Mouse (Mus musculus) cerebellum, postnatal 14 days (tissue): ENCODE results near the gene Olfr951.

Experiments
- DNase-seq, 2 experiments: peaks; one replicate each; pipeline ENCODE4 v3.0.0; 2021; ENCODE audit warnings: mixed read lengths in 2 of 2

Gene Olfr951

DNA sequence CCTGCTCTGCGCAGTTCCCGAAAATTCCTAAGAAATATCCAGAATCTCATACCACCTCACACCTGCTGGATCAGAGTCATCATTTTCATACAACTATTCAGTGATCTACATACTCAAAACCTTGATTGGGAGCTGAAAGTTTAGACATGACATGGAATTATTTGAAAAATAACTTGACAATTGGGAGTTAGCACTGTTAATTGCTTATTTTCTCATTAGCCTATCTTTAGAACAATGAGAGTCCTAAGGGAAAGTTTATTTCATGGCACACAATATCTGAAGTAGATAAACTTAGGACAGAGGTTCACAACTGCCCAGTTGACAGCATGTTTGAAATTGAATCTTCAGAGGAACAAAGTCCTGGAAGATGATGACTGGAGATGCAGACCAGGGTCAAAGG is at the start of gene Olfr951:
TSS of gene Olfr951 (plus strand) at position 301 of the 400 bp plus-strand sequence.
- no peak for DNase-seq

DNA sequence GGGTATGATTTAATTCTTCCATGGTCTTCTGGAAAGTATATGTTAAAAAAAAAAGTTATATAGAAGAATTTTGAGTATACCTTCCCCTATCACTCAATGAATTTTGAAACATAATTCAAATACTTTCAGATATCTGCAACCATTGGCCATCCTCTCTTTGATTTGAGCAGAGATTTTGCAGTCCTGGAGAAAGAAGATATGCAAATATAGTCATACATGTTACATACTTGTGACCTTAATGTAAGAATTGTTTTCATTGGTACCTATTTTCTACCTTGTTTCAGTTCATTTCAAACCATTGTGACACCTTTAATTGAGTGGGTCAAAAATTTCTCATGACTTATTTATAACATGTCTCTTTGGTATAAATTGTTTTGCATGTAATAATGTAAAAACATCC is 39.8 kb downstream of the Olfr951 start, which contains the start of gene Olfr952:
TSS of gene Olfr952 (minus strand) at position 101 of the 400 bp plus-strand sequence.
- DNase-seq: no peak
